Mouse (Mus musculus) hindbrain, embryonic 11.5 days (tissue): ENCODE results near the gene Rhd. TPM values are rescaled to one million over a fixed set of nuclear protein-coding genes. Genes with fewer than 3 reads are reported as not detected.

ENCODE experiments used
- ATAC-seq: fragments of 200-750 bp; cut with Nextera tagmentation; 2 replicates; pipeline ENCODE4 v1.8.0; 2017; ENCODE audit warnings: mild to moderate bottlenecking, moderate TSS enrichment, moderate library complexity; ENCODE audit not compliant: low FRiP score
- DNase-seq: peaks from one replicate; pipeline ENCODE4 v3.0.0-alpha.2; 2015; ENCODE audit warnings: low spot score
- H3K27ac ChIP-seq: fragments of 300-500 bp; sonication (generic); 2 replicates; pipeline ENCODE4 v1.5.1; 2014; ENCODE audit warnings: mild to moderate bottlenecking, low read depth, low read length
- H3K27me3 ChIP-seq: fragments of 300-500 bp; sonication (generic); 2 replicates; pipeline ENCODE4 v1.6.1; 2014; ENCODE audit warnings: mild to moderate bottlenecking, low read length, moderate library complexity, mixed read lengths; ENCODE audit not compliant: control insufficient read depth, insufficient read depth
- H3K36me3 ChIP-seq: fragments of 300-500 bp; sonication (generic); 2 replicates; pipeline ENCODE4 v1.6.1; 2014; ENCODE audit warnings: mild to moderate bottlenecking, low read length, moderate library complexity, mixed read lengths; ENCODE audit not compliant: control insufficient read depth, insufficient read depth
- H3K4me1 ChIP-seq: fragments of 300-500 bp; sonication (generic); replicated peaks from 2 replicates; pipeline ENCODE4 v1.6.1; 2014; ENCODE audit warnings: low read length, mixed read lengths; ENCODE audit not compliant: control insufficient read depth, insufficient read depth
- H3K4me2 ChIP-seq: fragments of 300-500 bp; sonication (generic); replicated peaks from 2 replicates; pipeline ENCODE4 v1.6.1; 2014; ENCODE audit warnings: mild to moderate bottlenecking, low read depth, low read length
- H3K4me3 ChIP-seq: fragments of 300-500 bp; sonication (generic); 2 replicates; pipeline ENCODE4 v1.5.1; 2014; ENCODE audit warnings: low read depth, low read length
- H3K9ac ChIP-seq: fragments of 300-500 bp; sonication (generic); 2 replicates; pipeline ENCODE4 v1.6.1; 2014; ENCODE audit warnings: low read depth, low read length
- H3K9me3 ChIP-seq: fragments of 300-500 bp; sonication (generic); 2 replicates; pipeline ENCODE4 v1.6.1; 2016; ENCODE audit warnings: low read length; ENCODE audit not compliant: control insufficient read depth
- WGBS: fragments of 180-500 bp; shearing (Covaris S2); extraction: QIAGEN DNeasy Blood & Tissue Kit; methylation state at CpG from one replicate; pipeline ENCODE4 v1.1.7; 2014; 5-methylcytosine and 5-hydroxymethylcytosine counted together
- polyA plus RNA-seq: library from polyadenylated mRNA; unstranded; fragments of >200 nt; fragmentation: Nextera tagmentation; extraction: Ambion mirVana; gene quantifications from 2 replicates; pipeline ENCODE4 v1.2.1, GENCODE M21; 2014

Gene Rhd
- polyA plus RNA-seq, 1 experiment from 2014 or later = 15.1 TPM

- 41% methylated on average over 12 of the region's 12 CpGs for WGBS
- Histone ChIP-seq H3K4me2 (no peak overlapping the region), H3K9ac (no peak overlapping the region), H3K27ac (no peak overlapping the region), H3K9me3 (no peaks in the 10 kb centered on the region), H3K4me3 (no peak overlapping the region), H3K27me3 (no peaks in the 10 kb centered on the region), H3K36me3 (no peaks in the 10 kb centered on the region), H3K4me1 (no peaks in the 10 kb centered on the region)
- ATAC-seq = no peak
- no peak for DNase-seq
Observed at GRCm38 (mm10) chr4:134919733-134920540, 55.6 kb downstream of the Rhd start.

- Histone ChIP-seq H3K9ac (no peak overlapping the region), H3K9me3 (no peaks in the 10 kb centered on the region), H3K27me3 (no peaks in the 10 kb centered on the region), H3K4me3 (no peak overlapping the region), H3K4me2 (no peak overlapping the region), H3K4me1 (no peaks in the 10 kb centered on the region; the same call in 1 of the 2 replicates), H3K36me3 (no peaks in the 10 kb centered on the region), H3K27ac (no peak overlapping the region)
- no peak for DNase-seq
- WGBS = 94% methylated on average over 6 of the region's 6 CpGs
- ATAC-seq = no peak
Observed at GRCm38 (mm10) chr4:134920631-134921030, 56.3 kb downstream of the Rhd start.

- Histone ChIP-seq H3K36me3 (peaks cover 4% of the 10 kb centered on the region; the same call in 1 of the 2 replicates), H3K4me3 (no peak overlapping the region), H3K4me1 (peaks cover 3% of the 10 kb centered on the region; the same call in 1 of the 2 replicates), H3K27ac (no peak overlapping the region), H3K9me3 (no peaks in the 10 kb centered on the region), H3K4me2 (no peak overlapping the region), H3K9ac (no peak overlapping the region), H3K27me3 (no peaks in the 10 kb centered on the region)
- DNase-seq (no peak), ATAC-seq (no peak)
- 93% methylated on average over 4 of the region's 4 CpGs for WGBS
Observed at GRCm38 (mm10) chr4:134921703-134922102, 57.4 kb downstream of the Rhd start.

- Histone ChIP-seq H3K4me1 (peaks cover 3% of the 10 kb centered on the region; the same call in 1 of the 2 replicates), H3K36me3 (peaks cover 4% of the 10 kb centered on the region; the same call in 1 of the 2 replicates), H3K4me2 (peak overlapping the region; percentile 84), H3K9me3 (no peaks in the 10 kb centered on the region), H3K27ac (0 out of 2 replicates have a peak overlapping the region, but pooled peaks have one; percentile 59), H3K9ac (peak overlapping the region; percentile 69), H3K4me3 (peak overlapping the region; percentile 97), H3K27me3 (no peaks in the 10 kb centered on the region)
- ATAC-seq (no peak), DNase-seq (no peak)
- 64% methylated on average over 10 of the region's 10 CpGs for WGBS
Observed at GRCm38 (mm10) chr4:134922111-134922924, 58.0 kb downstream of the Rhd start.

- no peaks in the 10 kb centered on the region for H3K27me3 ChIP-seq
- peak; percentile 73 for ATAC-seq
- peak overlapping the region; percentile 59; the same call in 1 of the 2 replicates for H3K27ac ChIP-seq
- H3K36me3 ChIP-seq = peaks cover 4% of the 10 kb centered on the region; the same call in 1 of the 2 replicates
- 0% methylated on average over 13 of the region's 13 CpGs for WGBS
- H3K9me3 ChIP-seq = no peaks in the 10 kb centered on the region
- peak overlapping the region; percentile 97 for H3K4me3 ChIP-seq
- peaks cover 3% of the 10 kb centered on the region; the same call in 1 of the 2 replicates for H3K4me1 ChIP-seq
- peak overlapping the region; percentile 69 for H3K9ac ChIP-seq
- peak; percentile 72 for DNase-seq
- H3K4me2 ChIP-seq = peak overlapping the region; percentile 84
Observed at GRCm38 (mm10) chr4:134922925-134923244, 58.5 kb downstream of the Rhd start.

- peaks cover 3% of the 10 kb centered on the region; the same call in 1 of the 2 replicates for H3K4me1 ChIP-seq
- peak within 1 kb of the TSS; percentile 94 for H3K9ac ChIP-seq
- no peaks in the 10 kb centered on the region for H3K9me3 ChIP-seq
- H3K27ac ChIP-seq = peak within 1 kb of the TSS; percentile 80; the same call in 1 of the 2 replicates
- ATAC-seq (peak; percentile 92), DNase-seq (peak; percentile 98)
- peak within 1 kb of the TSS; percentile 97 for H3K4me3 ChIP-seq
- peaks cover 4% of the 10 kb centered on the region; the same call in 1 of the 2 replicates for H3K36me3 ChIP-seq
- H3K4me2 ChIP-seq = peak within 1 kb of the TSS; percentile 84
- H3K27me3 ChIP-seq = no peaks in the 10 kb centered on the region
- under 1% methylated on average over 64 of the region's 64 CpGs for WGBS
Observed at GRCm38 (mm10) chr4:134923258-134924018, 59.1 kb downstream of the Rhd start, which contains the start of gene Rsrp1. Gene Rsrp1, plus strand, starts transcription at chr4:134923592.

GRCm38 (mm10) chr4:134924019-134924741 is 59.8 kb downstream of the Rhd start:
- peak; percentile 29; the same call in 1 of the 2 replicates for ATAC-seq
- H3K36me3 ChIP-seq = peaks cover 4% of the 10 kb centered on the region; the same call in 1 of the 2 replicates
- WGBS = under 1% methylated on average over 73 of the region's 75 CpGs

More at GRCm38 (mm10) chr4:134924019-134924741, 59.8 kb downstream of the Rhd start:
- Histone ChIP-seq H3K4me1 (peaks cover 3% of the 10 kb centered on the region; the same call in 1 of the 2 replicates), H3K9ac (peak overlapping the region; percentile 94), H3K9me3 (no peaks in the 10 kb centered on the region), H3K27ac (peak overlapping the region; percentile 80; the same call in 1 of the 2 replicates), H3K4me3 (peak overlapping the region; percentile 97), H3K27me3 (no peaks in the 10 kb centered on the region), H3K4me2 (peak overlapping the region; percentile 84)
- DNase-seq = peak; percentile 64
